Mouse (Mus musculus) colon, adult 2 months (tissue): Measurements from ENCODE around the gene 2810459M11Rik. TPM values are rescaled to one million over a fixed set of nuclear protein-coding genes. Genes with fewer than 3 reads are reported as not detected.

Experiments used
- polyA plus RNA-seq: library from polyadenylated mRNA; depleted of rRNA; stranded (reverse); fragments of >200 nt; gene quantifications from 2 replicates; pipeline ENCODE4 v1.2.3, GENCODE M21; 2012; rRNA removed

2810459M11Rik gene
- 32.6 and 39.8 TPM in 2 replicates for polyA plus RNA-seq

GRCm38 (mm10) chr1:86045848-86046805, at the start of gene 2810459M11Rik:
TSS of gene 2810459M11Rik (plus strand) at chr1:86045863.

GRCm38 (mm10) chr1:86016516-86016915, 29.1 kb upstream of the 2810459M11Rik start, which contains the start of gene Spata3:
TSS of gene Spata3 (plus strand) at chr1:86016816.

GRCm38 (mm10) chr1:86064271-86064991, 18.8 kb downstream of the 2810459M11Rik start, which contains the start of gene Psmd1:
TSS of gene Psmd1 (plus strand) at chr1:86064387.

Other genes with a start within 250 kb of the 2810459M11Rik start
- gene Itm2c, start 151.6 kb upstream of the 2810459M11Rik start, polyA plus RNA-seq: 119 and 167 TPM in 2 replicates
- 0.06 TPM in 1 of 2 replicates, not detected in the other for gene 4933407L21Rik, start 117.4 kb upstream of the 2810459M11Rik start, polyA plus RNA-seq
- gene Gpr55, start 84.9 kb upstream of the 2810459M11Rik start, polyA plus RNA-seq: 0.42 and 0.54 TPM in 2 replicates
- gene Spata3, start 29.0 kb upstream of the 2810459M11Rik start, polyA plus RNA-seq: not detected in 2 replicates
- 23.3 and 29.8 TPM in 2 replicates for gene Psmd1, start 18.5 kb downstream of the 2810459M11Rik start, polyA plus RNA-seq
- gene Htr2b, start 66.1 kb downstream of the 2810459M11Rik start, polyA plus RNA-seq: 1.9 and 3.2 TPM in 2 replicates
- gene Gm21972, start 87.8 kb downstream of the 2810459M11Rik start, polyA plus RNA-seq: 0.62 TPM in 1 of 2 replicates, not detected in the other
- 2.5 and 3.1 TPM in 2 replicates for gene Armc9, start 108.9 kb downstream of the 2810459M11Rik start, polyA plus RNA-seq